Mouse (Mus musculus) spleen, postnatal 0 days (tissue): ENCODE data around the gene Klrc1. TPM values are rescaled to one million over a fixed set of nuclear protein-coding genes. Genes with fewer than 3 reads are reported as not detected.

ENCODE experiments used
- polyA plus RNA-seq: library from polyadenylated mRNA; unstranded; fragments of >200 nt; fragmentation: Nextera tagmentation; extraction: Ambion mirVana; gene quantifications from 2 replicates; pipeline ENCODE4 v1.2.1, GENCODE M21; 2015

The Klrc1 gene
- polyA plus RNA-seq, result 1.9 and 3.3 TPM in 2 replicates

DNA sequence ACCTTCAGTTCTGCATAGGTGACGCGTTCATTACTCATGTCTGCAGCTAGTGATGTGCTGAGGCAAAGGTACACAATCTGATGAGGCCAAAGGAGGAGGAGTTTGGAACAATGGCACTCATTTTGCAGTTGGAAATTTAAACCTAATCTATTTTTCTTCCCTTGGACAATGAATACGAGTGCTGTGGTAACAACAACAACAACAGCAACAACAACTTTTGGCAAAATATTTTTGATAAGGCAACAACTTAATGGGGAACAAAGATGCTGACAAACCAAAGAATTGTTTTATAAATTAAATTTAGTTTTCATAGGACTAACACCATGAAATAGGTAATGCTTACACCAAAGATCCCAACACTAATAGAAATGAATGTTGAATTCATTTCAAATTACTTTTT is at the start of gene Klrc1:
TSS of gene Klrc1 (minus strand) at position 101 of the 400 bp plus-strand sequence.

DNA sequence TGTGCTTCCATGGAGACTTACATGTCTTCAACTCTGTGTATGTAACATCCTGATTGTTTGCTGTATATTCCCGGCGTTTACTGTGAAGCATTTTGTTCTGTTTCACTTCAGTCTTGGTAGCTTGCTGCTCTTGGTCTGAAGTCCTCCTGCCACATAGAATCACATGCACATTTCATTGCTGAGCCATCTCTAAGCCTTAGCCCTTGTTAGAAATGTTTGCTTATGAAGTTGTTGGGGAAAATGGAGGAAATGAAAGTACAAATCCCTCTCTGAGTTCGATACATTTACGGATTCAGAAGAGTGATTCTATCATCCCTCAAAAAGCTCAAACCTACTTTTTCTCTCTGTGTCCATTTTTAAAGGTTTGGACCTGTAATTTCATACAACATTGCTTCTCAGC is 38.3 kb upstream of the Klrc1 start, which contains the start of gene Klri1:
TSS of gene Klri1 (minus strand) at position 101 of the 400 bp plus-strand sequence.

DNA sequence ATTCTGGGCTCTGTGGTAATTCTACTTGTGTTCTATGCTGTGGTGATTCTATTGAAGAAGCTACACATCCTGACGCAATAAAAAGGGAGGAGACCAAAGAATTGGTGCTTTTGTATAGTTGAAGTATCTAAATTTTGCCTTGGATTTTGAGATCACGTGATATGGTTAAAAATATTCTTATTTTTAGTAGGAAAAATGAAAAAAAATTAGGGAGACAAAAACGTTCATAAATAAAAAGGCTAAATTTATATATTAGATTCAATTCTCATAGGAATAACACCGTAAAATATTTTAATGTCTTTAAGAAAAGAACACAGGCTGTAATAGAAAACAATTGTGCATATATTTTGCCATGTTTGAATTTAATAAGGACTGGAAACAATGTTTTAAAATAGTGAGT is 18.2 kb downstream of the Klrc1 start, which contains the start of gene Klrc2:
TSS of gene Klrc2 (minus strand) at position 101 of the 400 bp plus-strand sequence.

DNA sequence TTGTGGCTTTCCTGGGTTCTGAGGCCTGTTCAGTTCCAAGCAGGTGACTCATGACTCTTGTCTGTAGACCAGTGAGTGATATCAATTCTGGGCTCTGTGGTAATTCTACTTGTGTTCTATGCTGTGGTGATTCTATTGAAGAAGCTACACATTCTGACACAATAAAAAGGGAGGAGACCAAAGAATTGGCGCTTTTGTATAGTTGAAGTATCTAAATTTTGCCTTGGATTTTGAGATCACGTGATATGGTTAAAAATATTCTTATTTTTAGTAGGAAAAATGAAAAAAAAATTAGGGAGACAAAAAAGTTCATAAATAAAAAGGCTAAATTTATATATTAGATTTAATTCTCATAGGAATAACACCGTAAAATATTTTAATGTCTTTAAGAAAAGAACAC is 35.5 kb downstream of the Klrc1 start, which contains the start of gene Klrc3:
TSS of gene Klrc3 (minus strand) at position 101 of the 400 bp plus-strand sequence.

DNA sequence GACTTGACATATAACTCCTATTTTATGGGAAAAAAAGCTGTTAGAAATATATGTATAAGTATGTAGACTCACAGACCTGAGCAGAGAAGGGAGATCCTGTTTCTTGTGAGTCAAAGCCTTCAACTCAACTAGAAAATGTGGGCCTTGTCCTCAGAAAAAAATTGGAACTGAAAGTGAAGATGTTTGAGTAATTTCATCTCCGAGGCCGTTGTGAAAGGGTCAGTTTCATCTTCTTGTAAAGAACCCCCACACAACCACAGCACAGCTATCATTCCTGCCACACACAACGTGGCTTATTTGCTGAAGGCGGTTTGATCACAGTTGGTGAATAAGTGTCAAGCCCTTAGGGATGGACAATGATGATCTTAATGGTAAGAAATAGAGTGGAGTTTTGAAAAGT is 55.0 kb downstream of the Klrc1 start, which contains the start of gene Klrk1:
TSS of gene Klrk1 (minus strand) at position 130 of the 400 bp plus-strand sequence.

Other genes starting within 250 kb of the Klrc1 start
- gene Clec1a, start 227.0 kb downstream of the Klrc1 start, polyA plus RNA-seq, result 2.3 and 3.9 TPM in 2 replicates
- 0.94 and 1.8 TPM in 2 replicates for gene Olr1, start 171.8 kb downstream of the Klrc1 start, polyA plus RNA-seq
- not detected in 2 replicates for gene Tmem52b, start 166.4 kb downstream of the Klrc1 start, polyA plus RNA-seq
- 40.3 and 41.6 TPM in 2 replicates for gene Gabarapl1, start 145.8 kb downstream of the Klrc1 start, polyA plus RNA-seq
- gene Klre1, start 101.1 kb downstream of the Klrc1 start, polyA plus RNA-seq, result 0.70 and 0.99 TPM in 2 replicates
- 6.3 and 8.0 TPM in 2 replicates for gene Klrd1, start 87.2 kb downstream of the Klrc1 start, polyA plus RNA-seq
- 3.0 and 6.1 TPM in 2 replicates for gene Klrk1, start 55.1 kb downstream of the Klrc1 start, polyA plus RNA-seq
- gene Klrc3, start 35.6 kb downstream of the Klrc1 start, polyA plus RNA-seq, result not detected in 2 replicates
- 0.34 and 0.51 TPM in 2 replicates for gene Klrc2, start 18.3 kb downstream of the Klrc1 start, polyA plus RNA-seq
- not detected in 2 replicates for gene Klri1, start 38.2 kb upstream of the Klrc1 start, polyA plus RNA-seq
- gene Klri2, start 61.5 kb upstream of the Klrc1 start, polyA plus RNA-seq, result 0.19 and 0.39 TPM in 2 replicates
- gene Gm156, start 105.3 kb upstream of the Klrc1 start, polyA plus RNA-seq, result 0.06 TPM in 1 of 2 replicates, not detected in the other
- not detected in 2 replicates for gene Gm17631, start 183.7 kb upstream of the Klrc1 start, polyA plus RNA-seq
- gene Klra17, start 197.7 kb upstream of the Klrc1 start, polyA plus RNA-seq, result 1.9 and 3.4 TPM in 2 replicates
- gene Klra5, start 238.7 kb upstream of the Klrc1 start, polyA plus RNA-seq, result 1.0 and 1.5 TPM in 2 replicates